Mouse (Mus musculus): ENCODE measurements around the gene Srd5a3.
"Not testable (repeated sequence)": the region's sequence is repeated elsewhere in the genome, so short reads cannot be mapped to it uniquely, and the experiment has no call there.

Gene Srd5a3

GRCm38 (mm10) chr5:76139808-76140729 is at the start of gene Srd5a3:
Gene Srd5a3, plus strand, starts transcription at chr5:76140271.
- peak; percentile 90 for DNase-seq (ENCODE audit: low spot score in 2 of 2)

- not testable (repeated sequence) for DNase-seq (ENCODE audit: low spot score in 2 of 2)
These were observed 36.3 kb upstream of the Srd5a3 start for GRCm38 (mm10) chr5:76103809-76104208.

GRCm38 (mm10) chr5:76107306-76107705 is 32.8 kb upstream of the Srd5a3 start:
- no peak for DNase-seq (ENCODE audit: low spot score in 2 of 2)

DNA sequence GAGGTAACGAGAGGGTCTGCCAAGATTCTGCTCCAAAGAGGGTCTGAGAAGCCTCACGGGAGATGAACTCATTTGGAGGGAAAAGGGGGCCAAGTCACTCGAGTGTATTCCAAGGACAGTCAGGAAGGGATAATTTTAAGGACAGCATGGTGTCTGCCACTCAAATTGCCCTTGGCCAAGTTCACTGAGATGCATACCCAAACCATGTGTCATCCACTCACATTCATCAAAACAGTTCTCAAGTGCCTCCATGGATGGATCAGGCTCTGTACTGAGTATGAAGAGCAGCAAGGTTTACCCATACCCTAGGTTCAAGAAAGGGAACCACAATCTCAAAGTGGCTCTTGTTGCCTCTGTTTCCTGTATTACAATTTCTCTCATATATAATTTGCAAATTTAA is 31.6 kb upstream of the Srd5a3 start:
- DNase-seq (ENCODE audit: low spot score in 2 of 2), result no peak

- no peak for DNase-seq (ENCODE audit: low spot score in 2 of 2)
These were observed 28.9 kb upstream of the Srd5a3 start for GRCm38 (mm10) chr5:76111173-76111572.

- no peak for DNase-seq (ENCODE audit: low spot score in 2 of 2)
These were observed 28.1 kb upstream of the Srd5a3 start for GRCm38 (mm10) chr5:76112016-76112415.

DNA sequence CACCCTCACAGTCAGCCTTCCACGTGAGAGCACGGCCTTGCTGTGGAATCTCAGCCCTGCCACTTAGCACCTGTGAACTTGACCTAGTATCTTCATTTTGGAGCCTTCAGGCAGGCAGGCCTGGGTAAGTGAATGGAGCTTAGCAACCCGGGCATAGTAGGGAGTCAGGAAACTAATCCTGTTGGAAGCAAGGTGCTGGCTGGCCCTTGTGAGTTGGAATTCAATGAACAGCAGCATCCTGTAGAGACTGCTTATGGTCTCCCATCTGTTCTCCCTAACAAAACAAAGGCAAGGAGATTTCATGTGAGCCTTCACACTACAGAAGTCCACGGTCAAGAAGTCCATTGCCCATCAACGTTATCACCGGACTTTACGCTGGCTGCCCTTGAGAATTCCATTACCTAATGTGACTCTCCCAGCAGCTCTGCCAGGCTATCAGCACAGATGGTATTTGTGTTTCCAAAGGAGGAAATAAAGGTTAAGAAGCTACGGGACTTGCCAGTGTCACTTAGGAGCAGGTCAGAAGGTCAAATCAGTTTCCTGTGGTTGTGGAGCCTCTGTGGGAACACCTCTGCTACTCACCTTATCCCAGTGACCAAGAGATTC is 24.5 kb upstream of the Srd5a3 start:
- no peak for DNase-seq (ENCODE audit: low spot score in 2 of 2)

DNA sequence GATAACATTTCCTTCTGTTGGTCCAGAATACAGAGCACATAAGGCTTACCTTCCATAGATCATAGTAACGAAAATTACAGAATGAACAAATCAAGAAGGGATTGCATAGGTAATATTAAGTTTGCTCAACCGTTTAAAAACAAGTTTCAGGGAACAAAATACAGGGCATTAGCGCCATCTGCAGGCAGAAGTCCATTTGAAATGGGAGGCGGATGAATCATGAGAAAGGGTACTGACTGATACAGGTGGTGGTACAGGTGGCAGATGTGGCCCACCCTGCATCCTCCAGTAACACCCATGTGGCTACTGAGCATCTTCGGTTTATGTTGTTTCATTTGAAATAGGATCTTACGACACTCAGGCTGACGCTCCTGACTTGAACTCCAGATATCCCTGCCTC is 21.6 kb upstream of the Srd5a3 start:
- DNase-seq (ENCODE audit: low spot score in 2 of 2), result peak; percentile 67 to 70

- no peak for DNase-seq (ENCODE audit: low spot score in 2 of 2)
These were observed 19.4 kb upstream of the Srd5a3 start for GRCm38 (mm10) chr5:76120634-76121033.

GRCm38 (mm10) chr5:76127584-76128316 is 12.3 kb upstream of the Srd5a3 start:
- DNase-seq (ENCODE audit: low spot score in 2 of 2), result no peak

DNA sequence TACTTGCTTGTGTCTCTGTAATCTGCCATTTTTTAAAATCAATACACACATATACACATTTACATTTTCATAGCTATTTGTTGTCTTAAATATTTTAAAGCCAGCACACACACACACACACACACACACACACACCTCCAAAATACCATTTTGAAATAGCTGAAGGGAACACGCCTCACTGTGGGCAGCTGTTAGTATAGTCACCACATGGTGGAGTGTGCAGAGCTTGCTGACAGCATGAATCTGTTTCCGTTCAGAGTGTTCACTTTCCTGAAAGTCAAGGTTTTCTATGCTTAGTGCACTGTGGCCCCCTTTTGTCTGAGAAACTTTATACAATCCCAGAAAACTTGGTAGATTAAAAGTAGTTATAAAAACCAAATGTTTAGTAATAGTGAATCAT is 9.8 kb upstream of the Srd5a3 start:
- DNase-seq (ENCODE audit: low spot score in 2 of 2), result no peak

GRCm38 (mm10) chr5:76131990-76132389 is 8.1 kb upstream of the Srd5a3 start:
- DNase-seq (ENCODE audit: low spot score in 2 of 2), result no peak

DNA sequence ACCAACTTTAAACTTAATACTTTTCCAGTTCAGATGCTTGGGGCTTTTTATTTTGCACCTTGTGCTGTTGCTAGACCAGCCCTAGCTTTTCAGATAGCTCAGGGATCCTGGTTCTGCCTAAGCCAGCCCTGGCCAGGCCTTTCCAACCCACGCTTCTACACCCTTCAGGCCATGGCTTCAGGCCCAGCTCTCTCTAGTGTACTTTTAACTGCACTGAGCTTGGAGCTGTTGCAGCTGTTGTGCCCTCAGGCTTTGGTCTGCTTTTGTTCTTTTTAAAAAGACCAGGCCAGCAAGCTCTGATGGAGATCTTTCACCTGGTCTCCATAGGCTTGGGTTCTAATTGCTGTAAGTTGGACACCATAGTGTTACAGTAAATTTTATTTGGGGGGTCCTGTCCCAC is 4.4 kb upstream of the Srd5a3 start:
- no peak for DNase-seq (ENCODE audit: low spot score in 2 of 2)

DNA sequence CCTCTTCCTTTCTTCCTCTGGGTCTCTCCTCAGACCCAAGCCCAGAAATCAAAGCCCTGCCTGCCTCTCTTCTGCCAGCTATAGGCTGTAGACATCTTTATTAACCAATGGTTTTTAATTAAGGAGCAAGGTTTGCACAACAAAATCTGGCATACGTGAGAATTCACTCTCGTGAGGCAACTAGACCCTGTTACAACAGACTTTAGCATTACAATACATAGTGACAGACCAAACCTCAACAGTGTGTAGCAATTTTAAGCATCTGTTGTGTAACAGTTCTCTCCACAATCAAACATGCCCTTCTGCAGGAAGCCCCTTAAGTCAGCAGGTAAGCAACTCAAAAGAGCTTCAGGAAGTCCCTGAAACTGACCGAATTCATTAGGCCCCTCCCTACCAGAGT is 3.8 kb upstream of the Srd5a3 start:
- DNase-seq (ENCODE audit: low spot score in 2 of 2), result no peak

DNA sequence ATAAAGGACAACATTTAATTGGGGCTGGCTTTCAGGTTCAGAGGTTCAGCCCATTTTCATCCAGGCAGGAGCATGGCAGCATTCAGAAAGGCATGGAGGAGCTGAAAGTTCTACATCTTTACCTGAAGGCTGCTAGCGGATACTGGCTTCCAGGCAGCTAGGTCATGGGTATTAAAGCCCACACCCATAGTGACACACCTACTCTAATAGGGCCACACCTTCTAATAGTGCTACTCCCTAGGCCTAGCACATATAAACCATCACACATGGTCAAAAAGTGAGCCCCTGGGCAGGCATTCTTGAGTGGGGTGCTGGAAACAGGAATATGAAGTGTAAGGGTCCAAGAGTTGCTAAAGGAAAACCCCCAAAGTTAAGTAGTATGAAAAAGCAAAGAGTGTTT is 2.5 kb upstream of the Srd5a3 start:
- DNase-seq (ENCODE audit: low spot score in 2 of 2), result no peak

GRCm38 (mm10) chr5:76138071-76138470 is 2.0 kb upstream of the Srd5a3 start:
- no peak for DNase-seq (ENCODE audit: low spot score in 2 of 2)

- DNase-seq (ENCODE audit: low spot score in 2 of 2), result no peak
These were observed 1.6 kb upstream of the Srd5a3 start for GRCm38 (mm10) chr5:76138512-76138911.

GRCm38 (mm10) chr5:76139171-76139671 is 850 bp upstream of the Srd5a3 start:
- DNase-seq (ENCODE audit: low spot score in 2 of 2), result no peak

DNA sequence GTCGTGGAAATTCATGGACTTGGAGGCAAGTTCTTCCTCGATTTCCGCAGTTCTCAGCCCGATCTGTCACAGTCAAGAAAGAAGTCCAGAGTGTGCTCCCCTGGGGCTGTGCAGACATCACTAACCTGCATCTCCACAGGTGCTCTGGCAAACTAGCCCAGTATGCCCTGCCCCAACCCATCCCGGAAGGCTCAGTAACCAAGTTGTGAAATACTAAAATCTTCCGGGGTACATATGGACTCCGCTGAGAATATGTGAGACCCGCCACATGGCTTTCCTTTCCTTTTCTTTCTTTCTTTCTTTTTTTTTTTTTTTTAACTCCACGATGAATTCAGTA is 627 bp downstream of the Srd5a3 start:
- DNase-seq (ENCODE audit: low spot score in 2 of 2), result no peak

DNA sequence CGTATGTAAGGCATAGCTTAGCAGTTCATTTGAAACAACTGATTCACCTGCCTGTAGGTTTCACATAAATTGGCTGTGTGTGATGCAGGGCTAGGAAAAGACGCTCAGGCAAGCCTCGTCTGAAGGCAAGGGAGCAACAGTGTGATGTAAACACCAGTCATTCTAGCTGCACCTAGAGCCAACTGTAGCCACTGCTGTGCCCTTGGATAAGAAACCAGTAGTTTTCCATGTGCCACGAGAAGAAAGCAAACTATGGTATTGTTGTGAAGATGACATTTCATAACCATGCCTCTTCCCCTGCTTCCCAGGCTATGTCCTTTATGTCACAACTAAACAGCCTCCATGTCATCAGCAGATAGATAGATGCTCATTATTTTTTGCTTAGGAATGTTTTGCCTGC is 3.3 kb downstream of the Srd5a3 start:
- no peak for DNase-seq (ENCODE audit: low spot score in 2 of 2)

DNA sequence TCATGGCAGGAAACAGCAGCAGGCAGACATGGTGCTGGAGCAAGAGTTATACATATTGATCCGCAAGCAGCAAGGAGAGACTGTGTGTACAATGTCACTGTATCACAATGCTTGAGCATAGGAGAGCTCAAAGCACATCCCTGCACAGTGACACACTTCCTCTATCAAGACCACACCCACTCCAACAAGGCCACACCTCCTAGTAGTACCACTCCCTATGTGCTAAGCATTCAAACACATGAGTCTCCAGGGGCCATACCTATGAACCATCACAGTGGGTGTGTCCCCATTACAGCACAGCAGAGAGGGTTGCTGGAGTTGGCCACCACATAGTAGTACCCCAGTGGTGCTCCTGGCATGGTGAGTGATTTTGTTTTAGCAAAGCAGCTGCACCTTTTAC is 6.3 kb downstream of the Srd5a3 start:
- no peak for DNase-seq (ENCODE audit: low spot score in 2 of 2)

DNA sequence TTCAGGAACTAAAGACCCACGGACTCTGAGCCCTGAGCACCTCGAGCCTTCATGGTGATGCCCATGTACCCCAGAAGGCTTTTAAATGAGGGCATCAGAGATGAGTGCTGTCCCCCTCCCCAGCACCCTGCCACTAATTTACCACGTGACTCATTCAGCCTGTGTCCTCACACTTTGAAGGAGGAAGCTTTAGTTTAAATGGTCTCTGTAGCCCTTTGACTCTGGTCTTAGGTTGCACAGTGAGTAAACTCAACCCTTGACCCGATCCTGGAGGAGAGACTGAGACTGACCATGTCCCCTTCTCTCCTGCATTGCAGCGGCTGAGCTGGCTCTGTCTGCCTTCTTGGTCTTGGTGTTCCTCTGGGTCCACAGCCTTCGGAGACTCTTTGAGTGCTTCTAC is 9.4 kb downstream of the Srd5a3 start:
- no peak for DNase-seq (ENCODE audit: low spot score in 2 of 2)

DNA sequence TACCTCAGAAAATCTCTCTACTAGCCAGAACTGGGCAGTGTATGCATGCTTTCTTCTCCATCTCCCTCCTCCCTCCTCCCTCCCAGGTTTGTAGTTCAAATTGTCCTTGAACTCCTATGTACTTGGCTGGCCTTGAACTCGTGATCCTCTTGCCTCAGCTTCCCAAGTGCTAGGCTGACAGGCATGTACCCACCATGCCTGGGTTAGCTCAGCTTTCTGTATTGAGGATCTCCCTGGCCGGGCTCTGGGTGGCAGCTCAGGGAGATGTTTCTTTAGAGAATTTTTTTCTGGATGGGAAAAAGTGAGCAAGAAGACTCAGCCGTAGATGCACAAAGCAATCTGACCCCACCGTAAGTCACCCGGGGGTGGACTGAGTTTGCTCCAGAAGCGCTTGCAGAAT is 12.9 kb downstream of the Srd5a3 start:
- no peak for DNase-seq (ENCODE audit: low spot score in 2 of 2)
